Mouse (Mus musculus) liver, adult 2 months (tissue): ENCODE measurements around the gene Ppef1. TPM values are rescaled to one million over a fixed set of nuclear protein-coding genes. Genes with fewer than 3 reads are reported as not detected.

Experiments used
- DNase-seq: peaks from one replicate; pipeline ENCODE4 v3.0.0-alpha.2; 2011; ENCODE audit warnings: low read depth, low spot score; ENCODE audit errors: extremely low read depth
- H3K27ac ChIP-seq: fragments of 200-500 bp; replicated peaks from 2 replicates; pipeline ENCODE4 v1.5.1; 2012; ENCODE audit warnings: low read depth, mild to moderate bottlenecking, control low read depth, inconsistent platforms, low read length; ENCODE audit not compliant: insufficient read depth
- H3K27me3 ChIP-seq: fragments of 200-500 bp; 2 replicates; pipeline ENCODE4 v1.6.1; 2012; ENCODE audit warnings: mild to moderate bottlenecking, moderate library complexity, low read length, inconsistent platforms; ENCODE audit not compliant: control insufficient read depth, insufficient read depth
- H3K36me3 ChIP-seq: fragments of 200-500 bp; 2 replicates; pipeline ENCODE4 v1.6.1; 2012; ENCODE audit warnings: low read length, inconsistent platforms; ENCODE audit not compliant: control insufficient read depth, insufficient read depth
- H3K4me1 ChIP-seq: fragments of 200-500 bp; 2 replicates; pipeline ENCODE4 v1.6.1; 2011; ENCODE audit warnings: low read length; ENCODE audit not compliant: control insufficient read depth, insufficient read depth
- H3K4me3 ChIP-seq: fragments of 200-500 bp; 2 replicates; pipeline ENCODE4 v1.5.1; 2011; ENCODE audit warnings: low read depth, mild to moderate bottlenecking, control low read depth, low read length, moderate library complexity; ENCODE audit not compliant: insufficient read depth
- H3K79me2 ChIP-seq: fragments of 200-500 bp; 2 replicates; pipeline ENCODE4 v1.6.1; 2012; ENCODE audit warnings: inconsistent platforms, mild to moderate bottlenecking, low read length, moderate library complexity; ENCODE audit not compliant: control insufficient read depth, insufficient read depth
- H3K9ac ChIP-seq: fragments of 200-500 bp; 2 replicates; pipeline ENCODE4 v1.6.1; 2012; ENCODE audit warnings: low read depth, mild to moderate bottlenecking, control low read depth, inconsistent platforms, low read length
- CTCF ChIP-seq: fragments of 200-500 bp; IDR thresholded peaks from 2 replicates; pipeline ENCODE4 v1.5.1; 2011; ENCODE audit warnings: low read depth, low read length, control low read depth
- POLR2A ChIP-seq: fragments of 200-500 bp; IDR thresholded peaks from 2 replicates; pipeline ENCODE4 v1.6.1; 2011; ENCODE audit warnings: low read length, control low read depth; ENCODE audit not compliant: insufficient read depth; ENCODE audit errors: extremely low read depth
- WGBS: fragments of 180-500 bp; shearing (Covaris S2); methylation state at CpG from one replicate; pipeline ENCODE4 v1.1.7; 2018; 5-methylcytosine and 5-hydroxymethylcytosine counted together
- polyA plus RNA-seq: library from polyadenylated mRNA; depleted of rRNA; stranded (reverse); fragments of >200 nt; gene quantifications from 2 replicates; pipeline ENCODE4 v1.2.3, GENCODE M21; 2012
- total RNA-seq: library from RNA; depleted of rRNA; stranded (reverse); fragments of >200 nt; gene quantifications from 2 replicates; pipeline ENCODE4 v1.2.3, GENCODE M21; 2014

Gene Ppef1
- total and polyA plus RNA-seq, 2 experiments = not detected

DNA sequence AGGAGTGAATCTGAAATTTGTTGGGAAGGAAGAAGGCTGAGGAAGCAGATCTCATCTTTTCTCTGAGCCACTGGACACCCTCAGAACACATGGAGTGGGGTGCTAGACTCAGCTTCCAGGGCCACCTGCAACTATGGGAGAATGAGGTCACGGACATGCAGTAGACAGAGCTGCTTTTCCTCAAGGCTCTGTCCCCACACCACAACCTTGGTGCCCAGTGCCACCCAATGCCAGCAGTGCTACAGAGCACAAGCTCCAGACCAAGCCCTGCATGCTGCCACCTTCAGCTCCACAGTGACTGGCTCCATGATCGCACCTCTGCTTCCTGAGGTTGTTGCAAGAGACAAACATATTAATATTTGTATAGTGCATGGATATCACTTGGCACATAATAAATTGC is 132.2 kb downstream of the Ppef1 start:
- Histone ChIP-seq H3K4me1 (peaks cover 2% of the 10 kb centered on the region; the same call in 1 of the 2 replicates), H3K4me3 (no peak overlapping the region), H3K27me3 (no peaks in the 10 kb centered on the region), H3K9ac (no peak overlapping the region), H3K27ac (no peak overlapping the region), H3K79me2 (no peaks in the 10 kb centered on the region), H3K36me3 (no peaks in the 10 kb centered on the region)
- TF ChIP-seq POLR2A (no peak), CTCF (no peak)
- DNase-seq = no peak
- WGBS = 80% methylated on average over 2 of the region's 2 CpGs

DNA sequence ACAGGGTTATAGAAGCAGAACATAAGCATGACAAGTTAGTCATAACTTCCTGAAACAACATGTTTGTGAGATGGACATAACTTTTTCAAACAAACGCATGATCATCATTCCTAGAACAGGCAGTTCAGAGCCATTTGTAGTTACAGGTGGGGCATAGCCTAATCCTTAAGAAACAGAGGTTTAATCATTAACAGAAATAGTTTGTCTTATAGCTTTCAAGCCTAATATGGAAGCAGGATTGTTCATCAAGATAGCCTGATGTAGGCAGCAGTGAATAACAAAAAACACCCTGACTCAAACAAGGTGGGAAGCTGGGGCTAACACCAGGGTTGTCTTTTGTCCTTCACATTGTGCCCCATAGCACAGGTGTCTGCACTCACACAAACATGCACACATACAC is 132.8 kb downstream of the Ppef1 start:
- Histone ChIP-seq H3K27ac (no peak overlapping the region), H3K4me3 (no peak overlapping the region), H3K27me3 (no peaks in the 10 kb centered on the region), H3K4me1 (peaks cover 2% of the 10 kb centered on the region; the same call in 1 of the 2 replicates), H3K9ac (no peak overlapping the region), H3K79me2 (no peaks in the 10 kb centered on the region), H3K36me3 (no peaks in the 10 kb centered on the region)
- 50% methylated on average over 1 of the region's 1 CpGs for WGBS
- no peak for TF ChIP-seq CTCF
- TF ChIP-seq POLR2A = no peak
- no peak for DNase-seq

DNA sequence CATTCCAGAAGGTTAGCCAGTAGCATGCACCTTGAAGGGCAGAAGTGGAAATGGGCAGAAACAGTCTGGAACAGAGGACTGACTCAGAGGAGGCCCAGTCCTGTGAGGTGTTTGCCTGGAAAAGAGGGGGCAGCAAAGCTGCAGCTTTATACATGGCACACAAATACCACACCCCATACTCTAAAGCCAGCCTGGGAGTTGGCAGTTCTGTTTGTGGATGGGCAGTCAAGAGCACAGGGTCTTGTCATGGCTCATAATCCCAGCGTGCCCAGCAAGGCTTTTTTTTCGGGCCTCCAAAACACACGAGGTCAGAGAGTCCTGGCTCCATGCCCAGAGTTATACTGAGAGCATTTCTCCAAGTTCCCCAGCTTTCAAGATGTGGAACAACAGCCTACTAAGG is 134.5 kb downstream of the Ppef1 start:
- DNase-seq = peak; percentile 18
- Histone ChIP-seq H3K4me1 (peaks cover 2% of the 10 kb centered on the region; the same call in 1 of the 2 replicates), H3K36me3 (no peaks in the 10 kb centered on the region), H3K79me2 (no peaks in the 10 kb centered on the region), H3K27ac (no peak overlapping the region), H3K4me3 (no peak overlapping the region), H3K27me3 (no peaks in the 10 kb centered on the region), H3K9ac (no peak overlapping the region)
- 3% methylated on average over 3 of the region's 3 CpGs for WGBS
- TF ChIP-seq POLR2A = no peak
- no peak for TF ChIP-seq CTCF

DNA sequence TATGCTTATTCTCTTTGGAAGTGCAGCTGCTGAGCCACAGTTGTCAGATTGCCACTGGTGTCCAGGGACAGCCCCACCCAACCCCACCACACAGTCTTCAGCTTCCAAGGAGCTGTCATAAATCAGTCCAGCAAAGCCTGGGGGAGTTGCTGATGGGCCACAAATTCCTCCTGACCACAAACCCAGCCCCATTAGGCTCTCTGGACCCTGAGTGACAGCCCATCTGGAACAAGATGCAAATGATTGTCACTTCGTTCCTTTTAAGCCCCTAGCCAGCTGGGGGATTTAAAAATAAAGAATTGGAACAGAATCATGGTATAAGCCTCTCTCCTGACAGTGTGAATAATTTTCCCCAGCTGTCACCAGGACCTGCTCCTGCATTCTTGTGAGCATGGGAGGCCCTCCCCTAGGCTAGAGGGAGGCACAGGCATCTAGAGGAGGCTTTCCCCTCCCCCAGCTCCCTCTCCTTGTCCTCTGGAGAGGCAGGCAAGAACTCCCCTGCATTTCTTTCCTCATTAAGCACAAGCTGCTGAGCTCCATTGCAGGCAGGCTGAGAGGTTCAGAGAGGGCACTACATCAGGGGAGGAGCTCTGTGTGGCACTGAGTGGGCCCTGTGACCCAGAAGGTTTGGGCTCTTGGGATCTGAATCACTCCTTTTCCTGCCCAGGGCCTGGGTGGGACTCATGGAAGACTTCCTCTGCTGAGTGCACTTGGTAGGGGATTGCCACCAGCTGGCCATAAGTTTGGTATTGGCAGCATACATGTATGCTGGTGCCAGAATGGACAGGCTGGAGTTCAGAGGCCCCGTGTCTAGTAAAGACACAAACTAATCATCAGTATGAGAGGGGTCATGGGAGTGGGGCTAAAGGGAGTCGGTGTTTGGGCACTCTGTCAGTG is 136.8 kb downstream of the Ppef1 start:
- Histone ChIP-seq H3K27ac (no peak overlapping the region), H3K4me3 (no peak overlapping the region), H3K27me3 (no peaks in the 10 kb centered on the region), H3K4me1 (peaks cover 2% of the 10 kb centered on the region; the same call in 1 of the 2 replicates), H3K9ac (no peak overlapping the region), H3K79me2 (no peaks in the 10 kb centered on the region), H3K36me3 (no peaks in the 10 kb centered on the region)
- no peak for TF ChIP-seq POLR2A
- no peak for TF ChIP-seq CTCF
- 58% methylated on average over 3 of the region's 3 CpGs for WGBS
- no peak for DNase-seq

DNA sequence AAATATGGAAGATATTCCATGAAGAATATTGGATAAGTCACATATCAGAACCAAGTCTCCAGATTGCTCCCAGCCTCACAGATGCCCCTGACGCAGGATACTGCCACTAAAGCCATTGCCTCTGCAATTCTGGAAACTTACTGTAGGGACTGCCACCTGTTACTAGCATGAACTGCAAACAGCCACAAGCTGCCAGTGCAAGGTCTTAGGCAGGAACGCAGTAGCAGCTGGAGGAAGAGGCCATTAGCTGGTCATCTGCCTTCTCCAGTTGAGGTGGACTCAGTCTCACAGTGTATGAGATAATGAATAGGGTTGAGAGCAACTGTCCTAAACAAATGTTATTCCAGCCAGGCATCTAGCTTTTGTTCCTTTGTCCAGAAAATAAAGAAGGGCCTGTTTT is 137.5 kb downstream of the Ppef1 start:
- 95% methylated on average over 2 of the region's 2 CpGs for WGBS
- Histone ChIP-seq H3K79me2 (no peaks in the 10 kb centered on the region), H3K27me3 (no peaks in the 10 kb centered on the region), H3K27ac (no peak overlapping the region), H3K4me3 (no peak overlapping the region), H3K4me1 (peaks cover 2% of the 10 kb centered on the region; the same call in 1 of the 2 replicates), H3K9ac (no peak overlapping the region), H3K36me3 (no peaks in the 10 kb centered on the region)
- DNase-seq = no peak
- TF ChIP-seq CTCF (no peak), POLR2A (no peak)

DNA sequence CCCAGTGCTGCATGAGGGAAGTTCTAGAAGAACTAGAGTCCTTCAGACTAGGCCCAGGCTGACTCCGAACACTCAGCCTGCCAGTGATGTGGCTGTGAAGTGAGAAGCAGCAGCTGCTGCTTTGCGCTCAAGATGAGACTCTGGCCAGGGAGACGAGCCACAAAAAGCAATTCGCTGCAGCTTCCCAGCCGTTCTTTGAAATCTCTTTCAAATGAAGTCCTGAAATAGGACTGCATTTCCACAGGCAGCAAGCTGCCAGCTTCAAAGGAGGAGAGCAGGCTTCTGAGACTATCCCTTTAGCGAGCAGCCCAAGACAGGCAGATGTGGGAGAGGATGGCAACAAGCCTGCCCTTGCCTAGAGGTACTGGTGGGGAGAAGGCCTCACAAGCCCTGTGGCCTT is 142.6 kb downstream of the Ppef1 start:
- Histone ChIP-seq H3K4me3 (no peak overlapping the region), H3K27ac (no peak overlapping the region), H3K9ac (no peak overlapping the region), H3K36me3 (no peaks in the 10 kb centered on the region), H3K79me2 (no peaks in the 10 kb centered on the region), H3K4me1 (no peaks in the 10 kb centered on the region), H3K27me3 (no peaks in the 10 kb centered on the region)
- 98% methylated on average over 6 of the region's 6 CpGs for WGBS
- TF ChIP-seq CTCF = no peak
- no peak for TF ChIP-seq POLR2A
- no peak for DNase-seq
